Mouse (Mus musculus): Measurements from ENCODE around the gene Olfm2.

GRCm38 (mm10) chr9:20697466-20697865 is 48.7 kb downstream of the Olfm2 start:
- TF ChIP-seq TAL1 (IDR thresholded peaks at IDR 0.05; ENCODE audit: low read length): no peak
- no peak for TF ChIP-seq GATA1 (IDR thresholded peaks at IDR 0.05; ENCODE audit: low read length)

All from erythroblast, embryonic 14.5 days (primary cell).